Mouse (Mus musculus) adrenal gland, postnatal 14 days (tissue): ENCODE data around the gene Endov. TPM values are rescaled to one million over a fixed set of nuclear protein-coding genes. Genes with fewer than 3 reads are reported as not detected.
A peak's percentile ranks its signal among the peaks of the same experiment; 100 is the strongest.

ENCODE experiments used
- DNase-seq: peaks from one replicate; pipeline ENCODE4 v3.0.0; 2021; ENCODE audit warnings: mixed read lengths
- total RNA-seq: library from RNA; stranded (reverse); gene quantifications from 2 replicates; pipeline ENCODE4 v1.2.3, GENCODE M21; 2021

Gene Endov
- total RNA-seq, 1 experiment from 2014 or later, result 19.7 TPM

DNA sequence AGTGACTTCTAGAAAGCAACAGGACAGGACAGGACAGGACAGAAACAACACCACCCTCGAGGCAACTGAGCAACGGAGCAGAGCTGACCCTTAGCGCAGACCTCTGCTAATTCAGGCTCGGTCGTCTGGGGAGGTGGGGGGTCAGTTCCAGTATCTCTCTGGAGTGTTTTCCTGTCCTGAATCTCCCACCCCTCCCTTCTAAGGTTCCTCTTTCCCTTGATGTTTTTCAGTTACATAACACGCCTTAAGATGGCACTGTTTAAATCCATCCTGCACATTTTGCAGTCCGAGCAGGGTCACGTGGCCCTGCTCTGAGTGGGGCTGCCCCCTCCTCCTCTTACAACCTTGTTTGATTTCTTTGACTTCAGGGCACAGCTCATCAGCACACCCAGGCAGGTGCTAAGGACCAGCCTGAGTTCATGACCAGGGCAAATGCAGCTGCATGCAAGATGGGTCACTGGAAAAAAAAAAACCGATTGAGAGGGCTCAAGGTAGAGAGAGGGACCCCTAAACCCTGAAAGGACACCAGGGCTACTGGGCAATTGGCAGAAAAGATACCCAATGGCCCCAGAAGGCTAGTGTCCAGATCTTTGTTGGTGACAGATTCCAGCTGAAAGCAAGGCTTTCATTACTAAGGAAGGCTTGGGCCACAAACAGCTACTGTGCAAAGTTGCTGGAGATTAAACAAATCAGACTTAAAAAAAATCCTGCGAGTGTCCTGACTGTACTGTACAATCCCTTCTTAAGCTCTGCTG is 54.8 kb downstream of the Endov start:
- DNase-seq, result no peak

DNA sequence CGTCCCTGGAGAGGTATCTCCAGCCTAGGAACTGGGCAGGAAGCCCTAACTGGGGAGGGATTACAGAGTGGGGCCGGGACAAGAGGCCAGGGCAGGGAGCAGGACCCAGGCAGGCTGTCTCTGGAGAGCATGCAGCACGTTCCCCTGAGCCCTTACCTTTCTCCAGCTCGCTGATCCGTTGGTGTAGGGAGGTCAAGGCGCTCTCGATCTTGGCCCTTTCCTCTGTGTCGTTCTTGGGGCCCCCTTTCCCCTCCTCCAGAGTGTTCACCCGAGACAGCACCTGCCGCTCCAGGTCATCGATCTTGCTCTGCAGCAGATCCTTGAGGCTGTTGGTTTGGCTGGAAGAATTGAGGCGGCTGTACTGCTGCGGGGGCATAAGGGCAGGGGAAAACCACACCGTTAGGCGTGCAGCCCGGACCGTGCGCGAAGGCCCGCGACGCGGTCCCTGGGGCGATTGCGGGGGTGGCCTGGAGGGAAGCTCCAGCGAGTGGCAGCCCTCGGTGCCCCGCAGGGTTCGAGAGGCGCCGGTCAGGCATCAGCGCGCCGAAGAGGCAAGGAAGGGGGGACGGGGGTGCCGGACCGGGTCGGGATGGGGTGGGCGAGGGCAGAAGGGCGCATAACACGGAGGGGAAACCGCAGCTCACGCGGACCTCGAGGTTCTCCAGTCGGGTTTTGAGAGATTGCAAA is 55.5 kb downstream of the Endov start:
- peak; percentile 60 for DNase-seq

DNA sequence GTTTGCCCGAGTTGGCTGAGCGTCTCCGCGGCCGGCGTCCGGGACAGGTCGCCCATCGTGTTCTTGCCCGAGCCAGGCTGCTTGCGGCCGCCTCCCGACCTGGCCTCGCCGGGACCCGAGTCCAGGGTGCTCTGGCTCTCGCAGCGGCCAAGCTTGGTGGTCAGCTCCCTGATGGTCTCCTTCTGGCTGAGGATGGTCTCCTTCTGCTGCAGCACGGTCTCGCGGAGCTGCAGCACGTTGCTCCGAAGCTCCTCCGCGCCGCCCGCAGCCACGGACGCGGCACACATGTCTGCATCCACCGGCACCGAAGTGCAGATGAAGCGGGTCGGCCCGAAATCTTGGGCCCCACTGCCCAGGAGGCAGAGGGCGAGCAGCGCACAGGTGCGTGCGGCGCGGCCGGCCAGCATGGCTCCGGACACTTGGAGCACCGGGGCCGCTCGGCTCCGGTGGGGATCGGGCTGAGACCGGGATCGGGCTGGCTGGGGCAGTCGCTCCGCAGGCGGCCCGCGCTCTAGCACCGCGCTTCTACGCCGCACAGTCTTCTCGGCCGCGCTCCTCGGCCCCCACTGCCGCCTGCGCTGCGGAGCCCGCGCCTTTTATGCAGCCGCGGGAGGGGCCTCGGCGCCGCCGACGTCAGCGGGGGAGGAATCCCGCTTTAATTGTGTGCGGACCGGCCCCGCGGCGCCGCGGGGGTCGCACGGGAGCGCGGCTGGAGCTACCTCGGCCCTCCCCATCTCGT is 56.2 kb downstream of the Endov start, which contains the start of gene Nptx1:
Gene Nptx1, minus strand, starts transcription at position 571 of the 739 bp plus-strand sequence.
- peak; percentile 42 for DNase-seq

GRCm38 (mm10) chr11:119547951-119548591 is 56.9 kb downstream of the Endov start:
- DNase-seq, result no peak

GRCm38 (mm10) chr11:119548741-119549370 is 57.7 kb downstream of the Endov start:
- DNase-seq, result no peak

DNA sequence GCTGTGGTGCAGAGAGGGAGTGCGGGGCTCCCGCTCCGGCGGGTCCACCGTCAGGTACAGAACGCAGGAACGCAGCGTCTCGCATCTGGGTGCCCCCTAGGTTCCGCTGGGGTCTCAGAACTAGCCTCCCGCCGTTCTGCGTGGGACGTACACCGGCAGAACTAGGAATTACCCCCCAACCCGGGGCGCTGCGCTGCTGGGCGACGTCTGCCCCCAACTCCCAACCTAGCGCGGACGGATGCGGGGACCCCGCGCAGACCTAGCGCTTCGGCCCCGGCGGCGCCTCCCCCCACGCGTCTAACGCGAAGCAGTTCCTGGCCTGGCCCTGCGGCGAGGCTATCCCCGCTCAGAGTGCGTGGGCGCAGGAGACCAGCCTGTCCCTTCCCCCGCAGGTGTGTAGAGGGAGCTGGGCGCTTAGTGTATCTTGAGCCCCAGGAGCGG is 58.2 kb downstream of the Endov start:
- peak; percentile 28 for DNase-seq

- no peak for DNase-seq
These were observed 59.6 kb downstream of the Endov start for GRCm38 (mm10) chr11:119550546-119551335.

DNA sequence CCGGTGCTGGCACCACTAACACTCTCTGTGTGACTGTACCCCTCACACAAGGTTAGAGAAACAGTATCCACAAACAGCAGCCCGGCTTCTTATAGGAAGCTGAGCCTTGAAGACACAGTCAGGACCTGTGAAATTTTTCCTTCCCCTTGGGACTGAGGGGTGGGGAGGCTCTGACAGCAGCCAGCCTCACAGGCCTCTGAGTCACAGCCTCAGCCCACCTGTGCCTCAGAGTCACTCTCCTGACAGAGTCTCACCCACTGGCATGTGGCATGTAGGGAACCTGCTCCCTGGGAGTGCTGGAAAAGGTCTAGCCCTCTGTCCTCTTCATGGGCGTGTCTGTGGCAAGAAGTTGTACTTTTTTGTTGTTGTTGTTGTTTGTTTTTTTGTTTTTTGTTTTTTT is 60.3 kb downstream of the Endov start:
- DNase-seq, result no peak

DNA sequence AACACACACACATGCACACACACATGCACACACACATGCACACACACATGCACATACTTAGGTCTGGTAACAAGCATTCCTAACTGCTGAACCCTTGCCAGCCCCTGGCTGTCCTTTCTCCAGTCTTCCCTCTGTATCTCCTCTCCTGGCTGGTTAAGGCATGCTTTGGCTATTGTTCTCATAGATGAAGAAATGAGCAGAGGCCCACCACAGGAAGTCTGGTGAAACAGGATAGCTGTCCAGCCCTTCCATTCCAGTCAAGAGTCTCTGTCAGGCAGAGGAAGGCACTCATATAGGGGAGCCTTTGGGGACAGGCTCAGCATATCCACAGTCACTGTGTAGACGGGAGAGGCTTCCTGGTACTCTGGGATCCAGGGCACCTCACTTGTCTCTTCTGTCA is 61.2 kb downstream of the Endov start:
- DNase-seq, result no peak

- no peak for DNase-seq
These were observed 62.0 kb downstream of the Endov start for GRCm38 (mm10) chr11:119552902-119553802.

- no peak for DNase-seq
These were observed 63.6 kb downstream of the Endov start for GRCm38 (mm10) chr11:119554706-119555105.

- no peak for DNase-seq
These were observed 64.0 kb downstream of the Endov start for GRCm38 (mm10) chr11:119555170-119555569.

- DNase-seq, result no peak
These were observed 67.1 kb downstream of the Endov start for GRCm38 (mm10) chr11:119557940-119558869.

DNA sequence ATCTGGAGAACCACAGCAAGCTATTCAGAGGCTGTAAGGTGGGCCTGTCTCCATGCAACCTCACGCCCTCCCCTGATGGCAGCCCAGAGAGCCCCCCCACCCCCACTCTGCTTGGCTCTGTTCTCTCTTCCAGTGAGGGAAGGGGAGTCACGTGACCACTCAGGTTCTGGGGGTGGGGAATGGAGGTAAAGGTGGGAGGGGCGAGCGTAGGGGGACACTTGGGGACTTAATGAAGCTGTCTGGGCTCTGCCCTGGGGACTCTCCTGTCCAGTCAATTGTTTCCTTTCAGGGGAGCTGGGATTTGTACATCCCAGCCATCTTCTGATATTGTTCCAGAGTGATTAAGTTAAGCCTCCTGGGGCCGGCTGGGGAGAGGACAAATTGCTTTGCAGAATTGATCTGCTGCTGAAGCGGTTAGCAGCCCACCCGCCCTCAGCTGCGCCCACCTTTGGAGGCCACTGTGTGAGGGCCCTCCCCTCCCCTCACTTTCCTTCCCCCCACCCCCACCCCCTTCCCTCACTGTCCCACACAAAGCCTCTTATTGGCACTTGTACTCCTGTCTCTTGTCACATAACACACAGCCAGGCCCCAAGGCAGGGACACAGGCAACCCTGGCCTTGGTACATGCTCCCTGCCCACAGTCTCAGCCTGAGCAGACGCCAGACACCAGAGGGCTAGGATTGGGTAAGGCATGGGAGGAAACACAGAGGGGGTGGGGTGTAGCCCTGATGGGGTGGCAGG is 67.9 kb downstream of the Endov start:
- DNase-seq, result peak; percentile 33
